16 mouse cellular contexts compared by ENCODE assay signal in genomic region chr3:87504749-87505425, GRCm38 (mm10). TPM values are rescaled to one million over a fixed set of nuclear protein-coding genes. Genes with fewer than 3 reads are reported as not detected.
DNase-seq lines count a peak whose midpoint lies in the region; ATAC-seq lines count a peak whose summit lies in the region.
"Had no signal": no experiment of that assay in that cellular context is flagged by ENCODE, and none has a peak within 500 bp of the region (broad histone marks: within the 10 kb centered on the region; RNA-seq: fewer than 3 reads in every experiment).

No protein-coding gene starts in this region.

- H3K4me2 ChIP-seq in hindbrain, embryonic 15.5 days = no peak overlapping the region
- no peak overlapping the region for H3K4me2 ChIP-seq in hindbrain, embryonic 13.5 days
- no peak overlapping the region for H3K4me2 ChIP-seq in neural tube, embryonic 14.5 days (ENCODE audit: low read depth, low read length)
- H3K4me2 ChIP-seq: heart, embryonic 12.5 days; limb, embryonic 13.5 days; liver, embryonic 15.5 days; midbrain, embryonic 12.5 days had no signal

- 69% methylated on average over 4 of the region's 4 CpGs for WGBS in hindbrain, embryonic 15.5 days
- 63% methylated on average over 4 of the region's 4 CpGs for WGBS in hindbrain, embryonic 13.5 days
- 63% methylated on average over 4 of the region's 4 CpGs for WGBS in neural tube, embryonic 14.5 days

- 0 out of 2 replicates have a peak, but pooled peaks have one; percentile 31 for ATAC-seq in hindbrain, embryonic 15.5 days (ENCODE audit: low FRiP score, low read depth)
- no peak for ATAC-seq in hindbrain, embryonic 13.5 days (ENCODE audit: low FRiP score)
- 0 out of 2 replicates have a peak, but pooled peaks have one; percentile 10 for ATAC-seq in neural tube, embryonic 14.5 days (ENCODE audit: low read depth)
- ATAC-seq: inflammation-experienced regulatory T-cells, adult 6 months had no signal

- H3K9me3 ChIP-seq in hindbrain, embryonic 15.5 days = no peaks in the 10 kb centered on the region
- no peaks in the 10 kb centered on the region for H3K9me3 ChIP-seq in hindbrain, embryonic 13.5 days
- H3K9me3 ChIP-seq in neural tube, embryonic 14.5 days (ENCODE audit: control insufficient read depth, low read length) = no peaks in the 10 kb centered on the region
- H3K9me3 ChIP-seq: heart, embryonic 12.5 days; limb, embryonic 13.5 days; liver, embryonic 15.5 days; midbrain, embryonic 12.5 days had no signal

- H3K4me1 ChIP-seq in hindbrain, embryonic 15.5 days (replicated peaks) = peaks cover 6% of the 10 kb centered on the region
- H3K4me1 ChIP-seq in hindbrain, embryonic 13.5 days (replicated peaks) = peaks cover 6% of the 10 kb centered on the region; the same call in 1 of the 2 replicates
- no peaks in the 10 kb centered on the region for H3K4me1 ChIP-seq in neural tube, embryonic 14.5 days (ENCODE audit: control insufficient read depth, insufficient read depth, low read length)

- no peaks in the 10 kb centered on the region for H3K36me3 ChIP-seq in hindbrain, embryonic 15.5 days
- no peaks in the 10 kb centered on the region for H3K36me3 ChIP-seq in hindbrain, embryonic 13.5 days
- no peaks in the 10 kb centered on the region for H3K36me3 ChIP-seq in neural tube, embryonic 14.5 days (ENCODE audit: control insufficient read depth, insufficient read depth, low read length)
- H3K36me3 ChIP-seq: heart, embryonic 12.5 days; limb, embryonic 13.5 days; liver, embryonic 15.5 days; midbrain, embryonic 12.5 days had no signal

- no peaks in the 10 kb centered on the region for H3K27me3 ChIP-seq in hindbrain, embryonic 15.5 days
- H3K27me3 ChIP-seq in hindbrain, embryonic 13.5 days = 0 out of 2 replicates have a peak, but pooled peaks cover 3% of the 10 kb centered on the region
- H3K27me3 ChIP-seq in neural tube, embryonic 14.5 days (ENCODE audit: control insufficient read depth, insufficient read depth, low read length) = no peaks in the 10 kb centered on the region

- no peak overlapping the region for H3K27ac ChIP-seq in hindbrain, embryonic 15.5 days (replicated peaks)
- no peak overlapping the region for H3K27ac ChIP-seq in hindbrain, embryonic 13.5 days
- H3K27ac ChIP-seq in neural tube, embryonic 14.5 days (ENCODE audit: low read depth, low read length) = no peak overlapping the region
- H3K27ac ChIP-seq: limb, embryonic 13.5 days; liver, embryonic 15.5 days; midbrain, embryonic 12.5 days had no signal

- H3K4me3 ChIP-seq in hindbrain, embryonic 15.5 days = no peak overlapping the region
- H3K4me3 ChIP-seq in hindbrain, embryonic 13.5 days = no peak overlapping the region
- no peak overlapping the region for H3K4me3 ChIP-seq in neural tube, embryonic 14.5 days (ENCODE audit: low read depth, low read length)
- H3K4me3 ChIP-seq: heart, embryonic 12.5 days; limb, embryonic 13.5 days; liver, embryonic 15.5 days; midbrain, embryonic 12.5 days; myocyte had no signal

- no peak overlapping the region for H3K9ac ChIP-seq in hindbrain, embryonic 15.5 days
- no peak overlapping the region for H3K9ac ChIP-seq in hindbrain, embryonic 13.5 days
- H3K9ac ChIP-seq in neural tube, embryonic 14.5 days (replicated peaks; ENCODE audit: low read depth, low read length) = 0 out of 2 replicates have a peak overlapping the region, but pooled peaks have one; percentile 17
- H3K9ac ChIP-seq: heart, embryonic 12.5 days; limb, embryonic 13.5 days; liver, embryonic 15.5 days; midbrain, embryonic 12.5 days had no signal

- DNase-seq in neural tube, embryonic 10.5 days (ENCODE audit: extremely low spot score, low spot score) = no peak
- DNase-seq in lung, postnatal 10 days = peak; percentile 46
- no peak for DNase-seq in kidney, postnatal 25 days
- DNase-seq in layer of hippocampus, postnatal 36 days = no peak
- DNase-seq: adrenal gland, adult 8-10 months; cerebellum, adult 9-10 months; right cerebral cortex, postnatal 4 days had no signal

RNA-seq across cellular contexts. Expression of gene Etv3, which starts 20.3 kb away (rescaled TPM):
- 10.4 and 10.8 TPM in 2 replicates for polyA plus RNA-seq in hindbrain, embryonic 15.5 days (2015; fragmentation: Nextera tagmentation; extraction: Ambion mirVana)
- 10.1 and 10.9 TPM in 2 replicates for polyA plus RNA-seq in hindbrain, embryonic 13.5 days (2015; fragmentation: Nextera tagmentation; extraction: Ambion mirVana)
- polyA plus RNA-seq in neural tube, embryonic 14.5 days (2014; fragmentation: Nextera tagmentation; extraction: Ambion mirVana) = 7.3 and 7.8 TPM in 2 replicates
- 10 to 100 TPM; 23.2 TPM for total RNA-seq in layer of hippocampus, postnatal 36 days (2021)
